Mouse (Mus musculus) midbrain, embryonic 10.5 days (tissue): ENCODE results near the gene Hsd11b2. TPM values are rescaled to one million over a fixed set of nuclear protein-coding genes. Genes with fewer than 3 reads are reported as not detected.

Experiments used
- DNase-seq: peaks from one replicate; pipeline ENCODE4 v3.0.0-alpha.2; 2017; ENCODE audit warnings: low spot score
- H3K27ac ChIP-seq: fragments of 300-500 bp; sonication (generic); replicated peaks from 2 replicates; pipeline ENCODE4 v1.5.1; 2016; ENCODE audit warnings: mild to moderate bottlenecking
- H3K27me3 ChIP-seq: fragments of 300-500 bp; sonication (generic); 2 replicates; pipeline ENCODE4 v1.6.1; 2016; ENCODE audit warnings: low read depth, mild to moderate bottlenecking; ENCODE audit not compliant: poor library complexity, severe bottlenecking
- H3K36me3 ChIP-seq: fragments of 300-500 bp; sonication (generic); 2 replicates; pipeline ENCODE4 v1.6.1; 2016; ENCODE audit warnings: mild to moderate bottlenecking, moderate library complexity
- H3K4me1 ChIP-seq: fragments of 300-500 bp; sonication (generic); 2 replicates; pipeline ENCODE4 v1.6.1; 2016
- H3K4me3 ChIP-seq: fragments of 300-500 bp; sonication (generic); 2 replicates; pipeline ENCODE4 v1.5.1; 2016; ENCODE audit warnings: mild to moderate bottlenecking, moderate library complexity
- H3K9me3 ChIP-seq: fragments of 300-500 bp; sonication (generic); replicated peaks from 2 replicates; pipeline ENCODE4 v1.6.1; 2016; ENCODE audit warnings: mild to moderate bottlenecking
- WGBS: fragments of 180-500 bp; shearing (Covaris S2); methylation state at CpG from one replicate; pipeline ENCODE4 v1.1.7; 2016; 5-methylcytosine and 5-hydroxymethylcytosine counted together
- polyA plus RNA-seq: library from polyadenylated mRNA; unstranded; fragments of >200 nt; fragmentation: Nextera tagmentation; extraction: Ambion mirVana; gene quantifications from 2 replicates; pipeline ENCODE4 v1.2.1, GENCODE M21; 2016

The Hsd11b2 gene
- 28.8 and 30.2 TPM in 2 replicates for polyA plus RNA-seq

GRCm38 (mm10) chr8:105518436-105519313 is at the start of gene Hsd11b2:
TSS of gene Hsd11b2 (plus strand) at chr8:105518755.
- DNase-seq, result peak; percentile 76
- Histone ChIP-seq H3K4me3 (peak within 1 kb of the TSS; percentile 90), H3K27ac (peak within 1 kb of the TSS; percentile 94), H3K9me3 (no peaks in the 10 kb centered on the region), H3K36me3 (peaks cover 18% of the 10 kb centered on the region), H3K4me1 (peaks cover 78% of the 10 kb centered on the region), H3K27me3 (peaks cover 44% of the 10 kb centered on the region)
- WGBS, result under 1% methylated on average over 68 of the region's 68 CpGs

DNA sequence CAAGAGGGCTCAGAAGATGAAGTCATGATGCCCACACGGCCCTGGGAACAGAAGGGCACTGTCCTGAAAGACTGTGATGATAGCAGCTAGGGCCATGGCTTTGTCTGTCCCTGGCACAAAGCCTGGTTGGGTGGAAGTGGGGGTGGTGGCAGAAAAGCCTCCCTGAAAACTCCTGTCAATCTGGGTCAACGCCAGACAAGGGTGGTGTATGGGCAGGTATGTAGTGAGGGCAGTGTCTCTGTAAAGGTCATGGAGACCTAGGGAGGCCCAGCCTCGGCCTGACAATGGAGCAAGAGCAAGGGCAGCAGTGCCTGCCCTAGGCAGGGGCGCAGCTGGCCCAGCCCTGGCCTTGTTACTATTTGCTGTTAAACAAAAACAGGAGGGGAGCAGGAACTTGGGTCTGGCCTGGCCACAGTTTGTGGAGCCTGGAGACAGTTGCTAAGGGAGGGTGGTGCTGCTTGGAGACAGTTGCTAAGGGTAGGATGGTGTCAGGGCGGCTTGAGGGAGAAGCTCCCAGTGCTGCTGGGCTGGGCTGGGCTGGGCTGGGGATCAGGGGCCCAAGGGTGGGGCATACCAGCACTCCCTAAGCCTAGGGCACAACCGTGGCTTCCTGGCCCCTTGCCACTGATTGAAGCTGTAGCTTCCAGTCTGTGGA is 49.4 kb upstream of the Hsd11b2 start:
- H3K9me3 ChIP-seq, result no peaks in the 10 kb centered on the region
- H3K4me1 ChIP-seq, result peaks cover 67% of the 10 kb centered on the region
- peaks cover 29% of the 10 kb centered on the region for H3K36me3 ChIP-seq
- peak; percentile 81 for DNase-seq
- H3K27ac ChIP-seq, result peak overlapping the region; percentile 87
- WGBS, result 31% methylated on average over 6 of the region's 6 CpGs
- peak overlapping the region; percentile 59 for H3K4me3 ChIP-seq
- H3K27me3 ChIP-seq, result peaks cover 37% of the 10 kb centered on the region

GRCm38 (mm10) chr8:105469816-105470215 is 48.7 kb upstream of the Hsd11b2 start:
- no peak for DNase-seq
- WGBS, result 84% methylated on average over 5 of the region's 5 CpGs
- Histone ChIP-seq H3K36me3 (peaks cover 29% of the 10 kb centered on the region), H3K9me3 (no peaks in the 10 kb centered on the region), H3K27me3 (peaks cover 44% of the 10 kb centered on the region), H3K27ac (peak overlapping the region; percentile 87), H3K4me3 (peak overlapping the region; percentile 59), H3K4me1 (peaks cover 68% of the 10 kb centered on the region)

DNA sequence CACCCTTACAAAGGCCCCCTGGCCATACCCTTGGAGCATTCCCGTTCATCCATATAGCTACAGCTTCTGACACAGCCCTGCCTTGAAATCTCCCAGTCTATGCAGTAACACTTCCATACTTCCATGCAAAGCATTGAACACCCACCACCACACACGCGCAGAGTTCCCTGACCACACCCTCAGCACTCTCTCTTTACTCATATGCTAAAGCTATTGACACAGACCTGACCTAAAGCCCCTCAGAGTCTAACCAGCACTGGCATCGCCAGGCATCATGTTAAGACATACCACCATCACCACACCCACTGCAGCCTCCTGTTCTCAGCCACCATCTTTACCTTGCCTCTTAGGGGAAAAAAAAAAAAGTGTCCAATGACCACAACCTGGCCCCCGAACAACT is 48.3 kb upstream of the Hsd11b2 start:
- Histone ChIP-seq H3K4me3 (peak overlapping the region; percentile 59), H3K9me3 (no peaks in the 10 kb centered on the region), H3K27ac (peak overlapping the region; percentile 87), H3K36me3 (peaks cover 29% of the 10 kb centered on the region), H3K27me3 (peaks cover 48% of the 10 kb centered on the region), H3K4me1 (peaks cover 72% of the 10 kb centered on the region)
- no peak for DNase-seq
- 79% methylated on average over 5 of the region's 5 CpGs for WGBS

DNA sequence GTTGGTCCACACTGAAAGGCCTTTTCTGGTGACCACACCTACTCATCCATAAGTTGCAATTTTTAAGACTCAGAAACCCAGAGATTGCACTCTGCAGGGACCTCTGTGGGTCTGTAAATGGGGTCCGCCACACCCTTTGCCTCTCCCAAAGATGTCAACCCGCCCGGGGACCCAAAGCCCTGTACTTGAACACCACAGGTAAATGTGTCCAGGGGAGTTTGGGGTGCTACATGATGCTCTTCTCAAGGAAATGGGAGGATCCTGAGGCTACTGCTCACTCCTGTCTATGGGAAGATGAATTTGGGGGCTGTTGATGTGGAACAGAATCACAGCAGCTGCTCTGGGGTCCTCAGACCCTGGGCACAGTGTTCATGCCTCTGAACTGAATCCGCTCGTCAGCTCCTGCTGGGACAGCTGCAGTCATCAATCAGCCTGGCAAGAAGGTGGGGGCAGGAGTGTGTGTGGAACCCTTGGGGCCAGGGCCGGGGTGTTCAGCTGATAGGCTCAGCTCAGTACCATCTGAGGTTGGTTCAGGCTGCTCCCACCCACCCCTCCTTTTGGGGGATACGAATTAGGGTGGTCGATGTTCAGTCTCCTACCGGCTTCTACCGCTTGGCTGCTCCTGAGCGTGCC is 47.8 kb upstream of the Hsd11b2 start:
- H3K4me3 ChIP-seq, result peak overlapping the region; percentile 59
- peaks cover 54% of the 10 kb centered on the region for H3K27me3 ChIP-seq
- H3K27ac ChIP-seq, result peak overlapping the region; percentile 87
- no peak for DNase-seq
- peaks cover 78% of the 10 kb centered on the region for H3K4me1 ChIP-seq
- peaks cover 29% of the 10 kb centered on the region for H3K36me3 ChIP-seq
- WGBS, result 20% methylated on average over 11 of the region's 11 CpGs
- H3K9me3 ChIP-seq, result no peaks in the 10 kb centered on the region

- Histone ChIP-seq H3K36me3 (peaks cover 35% of the 10 kb centered on the region), H3K4me1 (peaks cover 84% of the 10 kb centered on the region), H3K27ac (peak within 1 kb of the TSS; percentile 87), H3K9me3 (no peaks in the 10 kb centered on the region), H3K27me3 (peaks cover 60% of the 10 kb centered on the region), H3K4me3 (peak within 1 kb of the TSS; percentile 59)
- WGBS, result 2% methylated on average over 25 of the region's 25 CpGs
- peak; percentile 97 for DNase-seq
These were observed 47.1 kb upstream of the Hsd11b2 start, which contains the start of gene Tppp3 for GRCm38 (mm10) chr8:105471314-105472015. TSS of gene Tppp3 (minus strand) at chr8:105471526.

GRCm38 (mm10) chr8:105472414-105472932 is 46.1 kb upstream of the Hsd11b2 start:
- Histone ChIP-seq H3K36me3 (peaks cover 27% of the 10 kb centered on the region), H3K27ac (peak overlapping the region; percentile 57), H3K4me3 (peak overlapping the region; percentile 29), H3K9me3 (no peaks in the 10 kb centered on the region), H3K4me1 (peaks cover 90% of the 10 kb centered on the region), H3K27me3 (peaks cover 66% of the 10 kb centered on the region)
- DNase-seq, result peak; percentile 36
- 9% methylated on average over 23 of the region's 23 CpGs for WGBS

GRCm38 (mm10) chr8:105472983-105473382 is 45.6 kb upstream of the Hsd11b2 start:
- peaks cover 90% of the 10 kb centered on the region for H3K4me1 ChIP-seq
- H3K27ac ChIP-seq, result peak overlapping the region; percentile 57; the same call in 1 of the 2 replicates
- WGBS, result 29% methylated on average over 9 of the region's 9 CpGs
- DNase-seq, result no peak
- peaks cover 71% of the 10 kb centered on the region for H3K27me3 ChIP-seq
- no peaks in the 10 kb centered on the region for H3K9me3 ChIP-seq
- peaks cover 26% of the 10 kb centered on the region for H3K36me3 ChIP-seq
- H3K4me3 ChIP-seq, result peak overlapping the region; percentile 29; the same call in 1 of the 2 replicates

GRCm38 (mm10) chr8:105473816-105474606 is 44.5 kb upstream of the Hsd11b2 start:
- peak overlapping the region; percentile 23 for H3K4me3 ChIP-seq
- DNase-seq, result peak; percentile 71
- WGBS, result 25% methylated on average over 17 of the region's 17 CpGs
- H3K27ac ChIP-seq, result peak overlapping the region; percentile 53
- peaks cover 80% of the 10 kb centered on the region for H3K4me1 ChIP-seq
- H3K9me3 ChIP-seq, result no peaks in the 10 kb centered on the region
- H3K27me3 ChIP-seq, result peaks cover 75% of the 10 kb centered on the region
- H3K36me3 ChIP-seq, result peaks cover 24% of the 10 kb centered on the region

DNA sequence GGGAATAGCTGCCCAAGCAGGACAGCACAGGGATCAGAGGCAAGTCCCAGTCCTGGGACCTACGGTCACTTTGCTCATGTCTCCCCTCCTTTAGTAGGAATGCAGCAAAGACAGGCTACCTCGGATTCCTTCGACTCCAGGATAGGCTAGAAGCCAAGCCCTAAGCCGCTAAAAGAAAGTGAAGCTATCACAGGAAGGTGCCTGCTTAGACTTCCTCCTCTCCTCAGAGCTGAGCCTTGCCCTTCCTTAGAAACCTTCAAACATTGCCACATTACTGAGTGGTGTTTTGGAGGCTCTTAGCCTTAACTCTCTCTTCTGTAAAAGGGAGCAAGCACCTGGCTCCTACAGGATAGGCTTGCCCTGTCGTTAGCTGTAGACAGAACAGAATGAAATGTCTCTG is 43.9 kb upstream of the Hsd11b2 start:
- no peaks in the 10 kb centered on the region for H3K9me3 ChIP-seq
- peak overlapping the region; percentile 23; the same call in 1 of the 2 replicates for H3K4me3 ChIP-seq
- peaks cover 74% of the 10 kb centered on the region for H3K4me1 ChIP-seq
- H3K27me3 ChIP-seq, result peaks cover 75% of the 10 kb centered on the region
- peaks cover 24% of the 10 kb centered on the region for H3K36me3 ChIP-seq
- peak overlapping the region; percentile 53 for H3K27ac ChIP-seq
- 47% methylated on average over 5 of the region's 5 CpGs for WGBS
- no peak for DNase-seq

DNA sequence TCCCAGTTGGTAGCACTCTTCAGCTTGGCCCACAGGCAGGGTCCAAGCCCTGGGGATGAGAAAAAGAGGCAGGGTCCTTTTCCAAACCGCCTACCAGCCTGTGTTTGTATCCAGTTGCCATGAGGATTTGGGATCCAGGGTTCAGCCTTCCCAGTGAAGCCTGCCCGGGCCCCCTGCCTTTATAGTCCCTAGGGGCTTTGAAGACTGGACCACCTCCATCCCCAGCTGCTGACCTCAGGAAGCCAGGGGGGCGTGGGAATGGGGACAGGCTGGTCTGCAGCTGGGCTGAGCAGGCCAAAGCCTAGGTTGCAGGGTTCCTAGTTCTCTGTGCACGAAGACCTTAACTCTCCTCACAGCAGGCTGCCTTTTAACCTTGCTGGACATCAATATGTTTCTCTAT is 43.3 kb upstream of the Hsd11b2 start:
- Histone ChIP-seq H3K27ac (peak overlapping the region; percentile 53), H3K4me3 (no peak overlapping the region), H3K9me3 (no peaks in the 10 kb centered on the region), H3K36me3 (peaks cover 24% of the 10 kb centered on the region), H3K4me1 (peaks cover 68% of the 10 kb centered on the region), H3K27me3 (peaks cover 72% of the 10 kb centered on the region)
- 35% methylated on average over 4 of the region's 4 CpGs for WGBS
- DNase-seq, result peak; percentile 55
